Mouse (Mus musculus): ENCODE data around the gene Grhl3.
A peak's percentile ranks its signal among the peaks of the same experiment; 100 is the strongest.

Gene Grhl3

GRCm38 (mm10) chr4:135531771-135532613, 41.4 kb downstream of the Grhl3 start:
- DNase-seq (ENCODE audit: low read depth, low spot score) = no peak

GRCm38 (mm10) chr4:135531236-135531635, 42.2 kb downstream of the Grhl3 start:
- peak; percentile 80 for DNase-seq (ENCODE audit: low read depth, low spot score)

DNA sequence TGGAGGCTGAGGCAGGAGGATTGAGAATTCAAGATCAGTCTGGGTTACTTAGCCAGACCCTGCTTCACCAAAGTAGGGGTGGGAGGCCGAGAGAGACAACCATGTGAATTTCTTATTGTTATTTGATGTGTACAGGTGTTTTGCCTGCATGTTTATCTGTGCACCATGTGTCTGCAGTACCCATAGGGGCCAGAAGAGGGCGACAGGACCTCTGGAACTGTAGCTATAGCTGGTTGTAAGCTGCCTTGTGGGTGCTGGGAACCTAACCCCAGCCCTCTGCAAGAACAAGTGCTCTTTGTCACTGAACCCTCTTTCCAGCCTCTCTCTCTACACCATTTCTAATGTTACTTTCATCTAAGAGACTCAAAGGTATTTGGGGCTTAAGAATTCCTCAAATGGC, 43.2 kb downstream of the Grhl3 start:
- no peak for DNase-seq (ENCODE audit: low read depth, low spot score)

- no peak for DNase-seq (ENCODE audit: low read depth, low spot score)
Observed at GRCm38 (mm10) chr4:135526039-135526710, 47.3 kb downstream of the Grhl3 start.

DNA sequence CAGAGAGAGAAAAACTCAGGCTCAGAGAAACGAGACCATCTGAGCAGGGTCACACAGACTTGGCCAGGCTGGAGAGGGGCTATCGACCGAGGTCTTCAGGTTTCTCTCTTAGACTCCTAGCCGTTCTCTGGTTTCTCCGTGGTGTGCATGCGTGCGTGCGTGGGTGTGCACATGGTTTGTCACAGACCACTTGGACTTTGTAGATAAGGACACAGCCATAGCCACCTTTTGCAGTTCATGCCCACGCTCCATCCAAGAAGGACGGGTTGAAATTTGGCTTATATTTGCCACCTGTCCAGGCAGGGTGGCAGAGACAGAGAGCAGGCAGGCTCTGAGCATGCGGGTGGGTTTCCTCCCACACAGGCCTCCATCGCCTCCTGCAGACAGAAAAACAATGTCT, 48.4 kb downstream of the Grhl3 start:
- no peak for DNase-seq (ENCODE audit: low read depth, low spot score)

- no peak for DNase-seq (ENCODE audit: low read depth, low spot score)
Observed at GRCm38 (mm10) chr4:135523939-135524338, 49.5 kb downstream of the Grhl3 start.

- no peak for DNase-seq (ENCODE audit: low read depth, low spot score)
Observed at GRCm38 (mm10) chr4:135520421-135520820, 53.0 kb downstream of the Grhl3 start.

DNA sequence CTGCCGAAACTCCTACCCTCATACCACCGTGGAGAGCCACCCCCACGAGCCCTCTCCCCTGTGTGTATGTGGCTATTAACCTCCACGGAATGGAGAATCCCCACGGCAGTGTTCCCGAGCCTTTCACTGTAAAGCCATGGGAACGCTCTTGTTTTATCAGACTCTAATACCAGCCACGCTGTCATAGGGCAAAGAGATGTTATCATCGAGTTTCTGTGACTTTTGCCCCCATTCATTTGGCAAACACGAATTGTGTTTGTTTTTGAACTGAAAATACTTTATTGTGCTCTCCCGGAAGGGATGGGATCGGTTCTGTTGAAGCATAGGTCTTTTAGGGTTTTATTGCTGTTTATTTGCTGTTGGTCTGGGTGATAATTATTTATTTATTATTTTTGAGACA, 55.3 kb downstream of the Grhl3 start:
- no peak for DNase-seq (ENCODE audit: low read depth, low spot score)

DNA sequence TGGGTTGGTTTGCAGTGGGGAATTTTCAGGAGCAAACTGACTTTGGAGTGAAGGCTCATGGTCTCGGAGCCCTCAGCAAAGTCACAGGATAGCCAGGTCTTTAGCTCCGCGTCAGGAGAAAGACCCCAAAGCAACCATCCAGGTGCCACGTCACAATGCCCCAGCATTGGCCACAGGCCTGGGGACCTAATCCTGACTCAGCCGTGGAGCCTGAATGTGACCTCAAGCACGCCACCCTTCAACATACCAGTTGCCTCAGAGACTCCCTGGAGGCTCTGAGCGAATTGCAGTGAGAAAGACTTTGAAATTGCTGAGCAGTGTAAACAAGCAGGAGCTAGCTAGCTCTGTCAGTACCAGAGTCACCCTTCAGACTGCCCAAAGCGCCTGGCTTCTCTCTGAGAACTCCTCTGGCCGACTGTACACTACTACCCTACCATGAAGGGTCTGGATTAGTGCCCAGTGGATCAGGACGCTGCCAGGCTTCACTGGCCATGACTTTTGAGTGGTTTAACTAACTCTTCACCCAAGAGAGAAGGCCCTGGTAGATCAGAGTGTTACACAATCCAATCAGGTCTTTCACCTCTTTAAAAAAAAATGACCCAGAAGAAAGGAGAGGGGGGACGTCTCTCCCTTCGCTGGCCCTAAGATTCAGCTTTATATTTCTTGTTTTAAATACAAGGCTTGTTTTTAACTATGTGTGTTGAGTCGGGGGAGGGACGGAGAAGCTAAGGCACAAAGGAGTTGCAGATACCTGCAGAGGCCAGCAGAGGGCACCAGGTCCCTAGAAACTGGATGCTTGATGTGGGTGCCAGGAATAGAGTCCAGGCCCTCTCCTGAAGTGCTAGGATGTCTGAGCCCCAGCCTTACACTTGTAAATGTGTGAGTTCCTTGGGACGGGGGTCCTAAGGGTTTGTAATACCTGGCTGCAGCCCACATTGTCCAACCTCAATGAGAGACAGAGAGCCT, 56.8 kb downstream of the Grhl3 start:
- no peak for DNase-seq (ENCODE audit: low read depth, low spot score)

DNA sequence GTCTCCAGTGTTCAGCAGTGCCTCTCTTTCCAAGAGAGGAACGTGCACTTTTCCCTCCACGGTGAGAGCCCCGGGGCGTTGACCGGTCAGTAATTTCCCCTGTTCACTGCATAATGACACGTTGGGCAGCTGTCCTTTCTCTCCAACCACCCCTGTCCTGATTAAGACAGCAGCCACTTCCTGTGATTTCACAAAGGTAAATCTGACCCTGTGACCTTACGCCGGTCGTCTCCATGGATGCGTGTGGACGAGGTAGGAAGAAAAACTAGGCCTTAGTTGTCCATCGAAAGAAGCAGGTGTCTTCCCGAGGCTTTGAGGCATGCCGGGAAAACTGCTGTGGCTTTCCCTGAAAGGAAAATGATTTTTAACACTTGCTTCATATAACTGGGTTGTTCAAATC, 58.5 kb downstream of the Grhl3 start:
- DNase-seq (ENCODE audit: low read depth, low spot score) = no peak

DNA sequence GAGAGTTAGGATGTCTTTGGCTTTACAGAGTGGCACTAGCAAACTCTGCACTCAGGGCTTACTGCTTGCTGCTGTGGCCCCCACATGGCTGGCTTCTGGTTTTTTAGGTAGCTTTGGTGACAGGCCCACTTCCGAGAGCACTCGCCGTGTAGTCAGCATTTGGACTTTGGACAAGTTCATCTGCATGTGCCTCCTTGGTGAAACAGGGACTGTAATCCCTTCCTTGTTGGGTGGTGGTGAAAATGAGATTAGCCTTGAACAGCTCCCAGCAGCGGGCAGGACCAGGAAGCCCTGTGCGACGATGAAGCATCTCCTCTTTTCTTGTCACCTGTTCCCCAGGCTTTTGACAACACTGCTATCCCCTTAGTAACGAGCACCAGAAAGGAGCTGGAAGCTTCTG, 59.6 kb downstream of the Grhl3 start:
- no peak for DNase-seq (ENCODE audit: low read depth, low spot score)

DNA sequence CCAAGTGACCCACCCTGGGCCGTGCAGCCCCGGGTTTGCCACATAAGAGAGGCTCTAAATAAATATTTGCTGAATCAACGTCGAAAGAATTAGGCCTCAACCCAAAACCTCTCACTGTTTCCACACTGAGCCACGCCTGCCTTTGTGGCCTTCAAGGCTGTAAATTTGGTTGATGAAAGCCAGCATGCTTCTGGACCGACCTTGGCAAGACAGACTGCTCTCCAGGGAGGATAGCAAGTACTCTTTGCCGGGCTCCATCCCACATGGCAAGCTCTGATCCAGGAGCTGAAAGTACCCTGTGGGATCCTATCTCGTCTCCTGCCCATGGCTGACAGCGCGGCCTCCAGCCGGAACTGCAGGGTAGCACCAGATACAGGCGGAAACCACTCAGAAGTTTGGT, 63.9 kb downstream of the Grhl3 start:
- DNase-seq (ENCODE audit: low read depth, low spot score) = no peak

GRCm38 (mm10) chr4:135508419-135509039, 64.9 kb downstream of the Grhl3 start:
- peak; percentile 65 for DNase-seq (ENCODE audit: low read depth, low spot score)

DNA sequence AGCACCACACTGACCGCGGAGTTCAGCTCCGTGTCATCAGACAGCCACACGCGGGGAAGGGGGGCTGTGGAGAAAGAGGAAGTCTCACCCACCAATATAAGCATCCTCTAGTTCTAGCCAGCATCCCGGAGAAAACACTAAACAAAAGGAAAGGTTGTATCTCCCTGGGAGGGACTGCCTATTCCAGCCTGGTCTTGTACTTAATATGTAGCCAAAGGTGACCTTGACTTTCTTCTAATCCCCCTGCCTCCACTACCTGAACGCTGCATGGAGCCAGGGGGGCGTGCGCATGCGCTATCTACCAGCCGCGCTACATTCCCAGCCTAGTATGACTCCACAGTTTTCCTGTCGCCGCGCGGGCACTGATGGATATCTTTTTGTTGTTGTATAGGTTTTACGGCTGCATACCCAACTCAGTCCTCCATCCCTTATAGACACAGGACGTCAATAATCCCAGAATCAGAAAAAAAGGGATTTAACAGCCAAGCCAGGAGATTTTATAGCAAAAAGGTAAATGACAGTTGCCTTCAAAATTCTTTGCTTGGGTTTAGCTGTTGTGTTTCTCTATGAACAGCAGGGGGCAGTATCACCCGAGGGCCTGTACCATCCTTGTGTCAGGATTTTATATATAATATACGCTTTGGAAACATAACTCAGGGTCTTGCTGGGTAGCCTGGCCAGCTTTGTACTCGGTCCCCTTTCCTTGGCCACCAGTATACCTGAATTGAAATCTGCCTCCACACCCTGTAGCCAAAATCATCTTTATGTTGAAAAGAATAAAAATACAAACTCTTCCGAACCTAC, 65.7 kb downstream of the Grhl3 start:
- peak; percentile 41 for DNase-seq (ENCODE audit: low read depth, low spot score)

- no peak for DNase-seq (ENCODE audit: low read depth, low spot score)
Observed at GRCm38 (mm10) chr4:135505794-135506193, 67.6 kb downstream of the Grhl3 start.

DNA sequence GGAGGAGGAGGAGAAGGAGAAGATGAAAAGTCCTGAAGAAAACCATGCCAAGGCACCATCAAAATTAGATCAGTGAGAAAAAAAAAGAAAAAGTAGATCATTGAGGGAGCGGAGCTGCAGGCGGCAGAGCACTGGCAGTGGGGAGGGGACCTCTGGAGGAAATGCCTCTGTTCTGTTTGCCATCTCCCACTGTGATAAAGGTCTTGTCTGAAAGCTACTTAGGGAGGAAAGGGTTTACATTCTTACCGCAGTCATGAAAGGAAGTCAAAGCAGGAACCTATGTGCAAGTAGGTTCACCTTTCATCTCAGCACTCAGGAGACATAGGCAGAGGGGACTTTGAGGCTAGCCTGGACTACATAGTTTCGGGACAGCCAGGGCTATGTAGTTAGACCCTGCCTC, 71.8 kb downstream of the Grhl3 start:
- no peak for DNase-seq (ENCODE audit: low read depth, low spot score)

DNA sequence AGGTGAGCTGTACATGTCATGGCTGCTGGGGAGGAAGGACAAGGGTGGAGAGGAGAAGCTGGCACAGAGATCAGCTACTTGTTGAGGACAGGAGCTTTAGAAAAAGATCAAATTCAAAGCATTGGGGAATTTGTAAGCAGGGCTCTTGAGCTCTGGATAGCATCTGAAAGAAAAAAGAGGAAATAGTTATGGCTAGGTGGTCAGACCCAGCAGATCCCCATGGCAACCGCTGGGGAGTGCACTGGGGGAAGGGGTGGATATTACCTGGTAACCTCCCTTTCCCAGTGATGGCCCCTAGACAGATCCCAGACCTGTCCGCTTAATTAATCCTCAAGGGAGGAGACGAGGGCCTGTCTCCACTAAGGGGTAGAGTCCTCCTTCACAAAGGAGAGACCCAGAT, 73.6 kb downstream of the Grhl3 start:
- DNase-seq (ENCODE audit: low read depth, low spot score) = no peak

DNA sequence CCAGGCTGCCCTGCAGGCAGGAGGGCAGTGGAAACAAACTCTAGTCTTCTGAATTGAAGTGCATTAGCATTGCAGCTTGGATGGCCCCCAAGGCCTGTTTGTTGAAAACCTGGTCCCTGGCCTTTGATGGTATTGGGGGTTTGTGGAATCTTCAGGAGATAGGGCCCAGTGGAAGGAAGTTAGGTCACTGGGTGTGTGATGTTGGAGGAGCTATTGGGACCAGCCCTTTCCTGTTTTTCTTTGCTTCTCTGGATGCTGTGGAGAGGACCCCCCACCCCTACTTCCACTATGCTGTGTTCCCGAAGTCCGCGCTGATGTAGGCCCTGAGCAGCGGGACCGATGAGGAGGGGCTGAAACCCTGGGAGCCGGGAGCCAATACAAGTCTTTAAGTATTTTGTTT, 75.3 kb downstream of the Grhl3 start:
- DNase-seq (ENCODE audit: low read depth, low spot score) = no peak

GRCm38 (mm10) chr4:135495810-135496209, 77.6 kb downstream of the Grhl3 start:
- DNase-seq (ENCODE audit: low read depth, low spot score) = no peak

DNA sequence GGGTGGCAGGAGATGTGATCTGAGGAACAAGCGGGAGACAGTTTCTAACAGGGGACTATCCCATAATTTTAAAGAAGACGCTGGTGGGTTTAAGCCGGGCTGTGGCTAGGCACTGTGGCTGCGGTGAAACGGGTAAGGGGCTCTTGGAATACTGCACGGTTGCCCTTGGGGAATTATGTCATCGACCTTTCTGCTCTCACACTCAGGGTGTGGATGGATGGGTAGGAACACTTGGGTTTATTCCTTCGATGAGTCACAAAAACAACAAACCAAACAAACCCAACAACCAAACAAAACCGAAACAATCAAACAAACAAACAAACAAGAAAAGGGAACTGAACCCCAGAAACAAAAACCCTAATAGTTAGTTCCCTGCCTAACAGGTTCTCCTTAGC, 78.0 kb downstream of the Grhl3 start:
- no peak for DNase-seq (ENCODE audit: low read depth, low spot score)
